Mouse (Mus musculus) cortical plate, adult 2 months (tissue): ENCODE measurements at regions not wholly inside any gene's neighbourhood (a gene's known extent, or its start where the extent isn't known, plus 50 kb on each side); places are given as distances from the start of the nearest gene placed in this dataset.

Experiments
- CTCF ChIP-seq: fragments of 200-500 bp; IDR thresholded peaks from 2 replicates; pipeline ENCODE4 v1.5.1; 2011; ENCODE audit warnings: mild to moderate bottlenecking, control low read depth, low read length; ENCODE audit not compliant: insufficient read depth; ENCODE audit errors: extremely low read depth
- POLR2A ChIP-seq: fragments of 200-500 bp; IDR thresholded peaks from 2 replicates; pipeline ENCODE4 v1.6.1; 2011; ENCODE audit warnings: mild to moderate bottlenecking, low read length, control low read depth; ENCODE audit not compliant: insufficient read depth; ENCODE audit errors: extremely low read depth

DNA sequence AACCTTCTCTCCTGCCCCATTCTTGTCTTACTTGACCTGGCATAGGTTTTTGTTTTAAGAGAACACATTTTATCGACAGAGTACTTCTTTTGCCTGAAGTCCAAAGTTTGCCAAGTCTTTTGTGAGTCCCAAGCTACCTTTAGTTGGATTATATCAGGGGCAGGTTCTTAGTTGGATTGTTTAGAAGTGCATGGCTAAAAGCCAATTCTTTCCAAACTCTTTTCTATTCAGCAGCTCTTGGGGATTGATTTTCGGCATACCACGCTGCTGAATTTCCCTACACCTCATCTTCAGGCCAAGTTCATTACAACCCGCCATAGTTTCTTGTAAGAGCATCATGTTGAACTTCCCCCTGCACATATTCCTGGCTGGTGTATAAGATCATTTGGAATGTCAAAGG, 245.9 kb downstream of the S1pr1 start:
- TF ChIP-seq POLR2A (no peak), CTCF (no peak)
